Mouse (Mus musculus): ENCODE data around the gene Nckap5.
A peak's percentile ranks its signal among the peaks of the same experiment; 100 is the strongest.
"Not testable (repeated sequence)": the region's sequence is repeated elsewhere in the genome, so short reads cannot be mapped to it uniquely, and the experiment has no call there.

Gene Nckap5

DNA sequence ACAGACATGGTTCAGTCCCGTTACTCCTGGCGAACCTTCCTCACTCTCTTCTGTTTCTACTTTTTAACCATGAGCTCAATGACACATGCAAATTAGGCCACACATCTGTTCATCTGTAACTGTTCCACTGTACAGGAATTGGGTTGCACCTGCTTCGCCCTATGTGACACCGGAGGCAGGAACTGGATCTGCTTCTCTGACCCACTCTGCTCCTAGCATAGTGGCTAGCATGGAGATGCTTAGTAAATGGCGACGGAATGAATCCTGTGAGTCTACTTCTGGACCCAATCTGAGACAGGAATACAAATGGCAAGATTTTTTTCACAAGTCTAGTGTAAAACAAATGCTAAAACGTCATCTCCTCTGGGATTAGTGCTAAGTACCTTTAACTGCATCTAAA, 663.1 kb downstream of the Nckap5 start:
- DNase-seq (ENCODE audit: low spot score), result no peak

DNA sequence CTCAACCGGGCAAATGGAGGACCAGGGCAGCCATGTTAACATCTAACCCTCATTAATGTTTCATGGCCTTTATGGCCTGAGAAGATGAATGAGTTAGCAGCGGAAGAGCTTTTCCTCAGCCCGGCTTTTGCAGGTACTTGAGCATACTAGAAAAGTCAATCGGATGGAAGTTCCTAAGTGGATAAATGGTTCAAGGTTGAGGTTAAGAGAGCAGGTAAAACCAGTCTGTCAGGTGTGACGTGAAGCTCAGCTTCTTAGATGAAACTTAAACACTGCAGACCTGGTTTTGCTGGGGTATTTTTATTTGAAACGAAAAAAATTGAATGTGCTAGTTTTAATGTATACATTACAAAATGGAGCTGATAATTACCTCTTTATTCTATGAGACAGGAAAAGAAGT, 671.3 kb downstream of the Nckap5 start:
- no peak for DNase-seq (ENCODE audit: low spot score)

DNA sequence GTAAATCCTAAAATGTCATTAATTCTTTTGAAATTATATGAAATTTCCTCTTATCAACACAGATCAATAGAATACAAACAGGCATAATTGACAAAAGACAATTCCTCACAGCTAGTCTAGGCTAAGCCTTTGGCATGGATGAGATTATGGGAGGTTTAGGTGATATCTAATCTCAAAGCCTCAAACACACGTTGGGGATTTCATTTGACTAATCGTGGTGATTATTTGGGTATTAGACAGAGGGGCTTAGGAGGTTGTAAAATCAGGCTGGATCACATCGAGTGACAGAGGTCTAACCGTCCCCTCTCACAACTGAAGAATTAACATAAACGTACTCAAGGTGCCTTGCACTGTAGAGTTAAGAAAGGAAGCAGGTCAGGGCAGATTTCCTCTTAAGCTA, 674.8 kb downstream of the Nckap5 start:
- no peak for DNase-seq (ENCODE audit: low spot score)

DNA sequence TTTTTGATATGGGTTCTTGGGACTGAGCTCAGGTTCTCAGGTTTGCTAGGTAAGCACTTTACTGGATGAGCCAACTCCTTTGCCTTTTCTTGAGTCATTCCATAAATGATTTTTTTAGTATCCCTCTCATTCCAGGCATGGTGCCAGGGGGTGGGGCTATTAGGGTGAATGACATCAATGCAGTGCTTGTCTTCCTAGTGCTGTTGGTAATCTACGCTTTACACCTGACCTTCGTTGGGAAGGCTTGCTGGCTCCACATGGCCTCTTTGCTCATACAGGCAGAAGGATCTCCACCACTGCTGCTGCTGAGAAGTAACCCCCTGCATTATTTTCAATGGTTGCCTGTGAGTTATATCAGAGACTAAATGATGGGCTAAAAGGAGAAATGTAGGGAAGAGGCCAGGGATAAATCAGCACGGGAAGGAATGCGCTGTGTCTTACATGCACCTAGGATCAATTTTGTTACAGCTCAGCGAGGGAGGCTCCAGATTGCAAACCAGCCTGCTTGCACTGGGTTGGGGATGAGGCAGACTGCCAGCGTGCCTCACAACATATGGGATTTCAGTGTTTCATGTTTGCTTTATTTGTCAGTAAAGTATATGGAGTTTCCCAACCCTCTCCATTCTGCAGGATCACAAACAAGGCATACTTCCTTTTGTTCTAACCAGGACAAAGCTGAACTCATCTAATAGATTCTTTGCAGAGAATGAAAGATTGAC, 676.9 kb downstream of the Nckap5 start:
- DNase-seq (ENCODE audit: low spot score), result peak; percentile 75

DNA sequence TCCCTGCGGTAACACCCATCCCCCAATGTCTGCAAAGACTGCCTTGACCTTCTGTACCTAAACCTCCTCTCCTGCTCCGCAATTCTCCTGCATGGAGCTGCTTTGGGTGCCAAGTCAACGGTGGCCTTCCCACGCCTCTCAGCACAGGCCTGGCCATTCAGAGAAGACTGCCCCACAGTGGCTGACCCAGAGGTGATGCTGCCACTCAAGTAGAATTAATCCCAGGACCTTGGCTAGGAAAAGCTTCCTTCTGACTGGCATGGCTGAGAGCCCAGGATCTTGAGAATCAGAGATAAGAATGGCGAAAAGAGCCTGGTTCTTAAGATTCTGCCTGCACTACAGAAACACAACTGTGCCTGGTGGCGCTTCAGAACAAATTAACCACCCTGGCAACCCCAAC, 678.4 kb downstream of the Nckap5 start:
- DNase-seq (ENCODE audit: low spot score), result no peak

DNA sequence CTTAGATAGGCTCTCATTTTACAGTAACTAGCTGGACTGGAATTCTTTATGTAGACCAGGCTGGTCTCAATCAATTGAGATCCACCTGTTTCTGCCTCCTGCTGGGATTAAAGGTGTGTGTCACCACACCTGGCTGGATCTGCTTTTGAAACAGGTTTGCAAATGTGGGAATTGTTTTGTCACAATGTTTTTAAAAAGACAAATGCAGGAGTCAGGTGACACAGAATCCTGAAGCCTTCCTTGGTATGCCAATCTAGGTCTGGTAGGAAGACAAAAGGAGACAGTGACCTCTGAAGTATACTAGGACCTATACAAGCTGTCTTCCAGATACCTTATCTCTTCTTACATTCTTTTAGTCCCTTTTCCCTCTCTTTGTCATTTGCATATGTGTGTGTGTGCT, 680.6 kb downstream of the Nckap5 start:
- no peak for DNase-seq (ENCODE audit: low spot score)

DNA sequence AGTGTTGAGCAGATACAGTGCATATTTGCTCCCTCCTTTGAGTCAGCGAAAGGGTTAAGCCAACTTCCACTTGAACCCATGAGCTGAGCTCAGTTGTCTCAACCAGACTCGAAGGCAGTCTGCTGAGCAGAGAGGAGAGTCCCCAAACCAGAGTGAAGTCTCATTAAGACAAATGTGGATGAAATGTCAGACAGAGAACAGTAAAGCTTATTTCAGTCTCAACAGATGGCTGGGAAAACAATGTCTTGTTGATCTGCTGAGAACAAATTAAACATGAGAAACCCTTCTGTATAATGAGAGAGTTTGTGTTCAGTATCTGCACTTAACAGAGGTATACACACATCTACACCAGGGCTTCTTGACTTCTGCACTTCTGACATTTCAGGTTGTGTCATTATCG, 694.9 kb downstream of the Nckap5 start:
- peak; percentile 29 for DNase-seq (ENCODE audit: low spot score)

DNA sequence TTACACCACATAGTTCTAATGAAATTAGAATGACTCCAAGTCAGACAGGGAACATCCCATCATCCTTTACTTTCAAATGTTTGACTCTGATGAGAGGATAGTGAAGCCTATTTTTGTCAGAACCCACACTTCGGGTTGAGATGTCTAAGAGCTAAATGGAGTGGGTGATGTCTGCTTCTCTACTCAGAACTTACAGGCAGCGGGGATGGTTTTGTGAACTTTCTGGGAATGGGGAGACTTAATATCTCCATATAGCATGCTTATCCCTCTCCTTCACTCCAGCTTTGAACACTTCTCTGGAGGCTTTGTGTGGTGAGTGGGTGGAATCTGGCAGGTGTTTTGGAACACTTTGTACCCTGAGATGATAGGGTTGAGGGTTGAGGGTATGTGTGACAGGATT, 698.3 kb downstream of the Nckap5 start:
- no peak for DNase-seq (ENCODE audit: low spot score)

DNA sequence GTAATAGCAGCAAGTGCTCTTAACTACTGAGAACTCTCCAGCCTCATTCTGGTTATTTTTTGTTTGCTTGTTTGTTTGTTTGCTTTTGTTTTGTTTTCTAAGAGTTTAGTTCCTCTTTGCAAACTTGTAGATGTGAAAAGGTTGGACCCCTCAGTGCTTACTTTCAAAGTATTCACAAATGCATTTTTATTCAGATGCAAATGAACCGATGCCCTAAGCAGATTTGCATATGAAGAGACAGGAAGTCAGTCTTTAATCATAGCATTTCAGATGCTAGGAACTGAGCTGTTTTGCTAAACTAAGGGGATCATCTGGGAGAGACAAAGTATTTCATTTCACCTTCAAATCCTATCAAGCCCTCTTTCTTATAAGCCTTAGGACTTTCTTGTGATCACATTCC, 701.5 kb downstream of the Nckap5 start:
- DNase-seq (ENCODE audit: low spot score), result no peak

DNA sequence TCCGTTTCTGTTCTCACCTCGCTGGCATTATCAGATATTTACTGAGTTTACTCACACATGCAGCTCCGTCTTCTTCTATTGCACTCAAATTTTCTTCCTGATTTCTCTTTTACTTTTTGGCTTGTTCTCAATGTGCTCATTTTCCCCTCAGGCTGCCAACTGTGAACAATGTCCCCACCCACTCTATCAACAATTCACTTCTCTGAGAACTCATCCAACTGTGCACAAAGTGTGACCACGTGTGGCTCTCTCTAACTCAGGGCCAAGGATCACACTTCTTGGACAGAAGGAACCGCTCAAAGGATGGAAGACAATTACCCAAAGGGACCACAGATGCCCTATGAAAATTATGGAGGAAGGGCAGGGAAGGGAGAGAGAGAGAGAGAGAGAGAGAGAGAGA, 707.5 kb downstream of the Nckap5 start:
- no peak for DNase-seq (ENCODE audit: low spot score)

DNA sequence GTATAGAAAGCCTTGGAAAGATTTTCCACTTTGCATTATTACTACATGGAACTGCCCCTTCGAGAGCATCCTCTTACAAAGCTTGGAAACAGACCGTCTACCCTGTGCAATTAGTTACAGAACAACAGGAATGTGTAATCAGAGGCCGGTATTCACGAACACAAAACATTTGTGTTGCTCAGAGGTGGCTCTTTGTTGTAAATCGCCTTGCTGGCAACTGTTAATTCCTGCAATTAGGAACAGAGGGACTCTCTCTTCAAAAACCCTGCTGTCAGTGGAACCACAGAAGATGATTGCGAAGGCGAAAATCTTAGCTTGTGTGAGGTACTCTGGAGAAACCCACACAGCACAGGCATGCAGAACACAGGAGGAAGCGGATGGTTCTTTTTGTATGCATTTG, 710.1 kb downstream of the Nckap5 start:
- no peak for DNase-seq (ENCODE audit: low spot score)

DNA sequence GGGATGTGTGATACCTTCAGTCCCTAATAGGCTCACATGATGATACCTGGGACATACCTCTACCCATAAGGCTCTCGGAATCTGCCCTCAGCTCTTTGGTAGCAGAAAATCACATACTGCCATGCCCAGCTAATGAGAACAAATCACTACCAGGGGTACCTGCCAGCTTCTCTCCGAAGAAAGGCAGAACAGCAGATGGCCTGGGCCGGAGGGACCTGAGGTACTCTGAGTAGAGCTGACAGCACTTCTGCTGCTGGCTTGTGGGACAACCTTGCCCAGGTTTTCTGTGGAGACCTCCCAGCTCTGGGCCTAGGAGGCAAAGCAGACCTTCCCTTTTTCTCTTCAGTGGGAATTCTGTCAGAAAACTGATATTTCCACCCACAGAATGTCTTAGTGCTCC, 714.6 kb downstream of the Nckap5 start:
- DNase-seq (ENCODE audit: low spot score), result no peak

DNA sequence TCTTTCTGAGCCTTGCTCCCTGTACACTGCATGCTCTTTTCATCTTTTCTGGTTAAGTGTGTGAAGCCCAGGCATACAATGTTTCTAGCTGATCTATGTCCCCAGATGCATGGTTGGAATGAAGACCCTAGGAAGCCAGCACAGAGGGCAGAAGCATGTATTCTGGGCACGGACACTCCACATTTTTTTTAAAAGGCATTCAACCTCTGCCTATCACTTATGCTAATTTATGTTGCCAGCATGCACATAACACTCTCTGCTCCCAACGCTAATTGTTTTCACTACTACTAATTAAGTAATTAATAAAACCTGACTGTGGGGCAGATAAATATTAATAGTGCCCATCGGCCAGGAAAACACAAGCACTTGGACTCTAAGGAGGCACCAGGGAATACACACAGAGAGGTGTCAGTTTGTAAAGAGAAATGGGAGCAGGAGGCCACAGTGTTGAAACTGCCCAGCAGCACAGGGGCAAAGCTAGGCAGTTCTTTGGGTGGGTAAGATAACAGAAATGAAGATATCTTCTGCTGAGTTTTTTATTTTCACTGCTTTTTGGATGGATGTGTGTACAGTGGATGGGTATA, 724.8 kb downstream of the Nckap5 start:
- no peak for DNase-seq (ENCODE audit: low spot score)

DNA sequence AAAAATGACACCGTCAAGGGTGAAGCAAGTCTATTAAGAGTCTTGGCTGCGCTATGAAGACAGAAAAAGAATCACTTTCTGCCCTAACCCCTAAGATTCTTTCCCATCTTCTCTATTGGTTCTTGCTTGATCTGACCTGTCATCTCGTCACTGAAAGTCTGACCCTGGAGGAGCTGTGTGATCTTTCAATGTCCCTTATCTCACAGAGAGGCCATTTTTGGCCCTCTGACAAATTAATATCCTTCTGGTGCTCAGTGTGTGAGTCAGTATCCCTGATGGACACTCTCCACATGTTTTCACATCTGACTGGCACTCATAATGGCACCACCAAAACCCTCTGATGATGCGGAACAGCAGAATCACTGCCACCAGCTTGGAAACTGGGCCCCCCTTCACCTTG, 736.3 kb downstream of the Nckap5 start:
- no peak for DNase-seq (ENCODE audit: low spot score)

DNA sequence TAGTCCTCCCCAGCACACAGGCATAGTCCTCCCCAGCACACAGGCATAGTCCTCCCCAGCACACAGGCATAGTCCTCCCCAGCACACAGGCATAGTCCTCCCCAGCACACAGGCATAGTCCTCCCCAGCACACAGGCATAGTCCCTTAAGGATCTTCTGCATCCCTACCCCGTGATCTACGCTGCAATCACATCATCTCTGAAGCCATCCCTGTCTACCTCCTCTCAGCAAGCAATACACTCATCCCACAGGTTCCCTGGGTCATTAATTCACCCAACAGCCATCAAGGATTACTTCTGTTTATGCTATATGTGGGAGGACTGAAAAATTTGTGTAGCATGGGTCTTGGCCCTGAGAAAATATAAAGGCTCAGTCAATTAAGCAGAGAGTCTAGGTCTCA, 738.6 kb downstream of the Nckap5 start:
- not testable (repeated sequence) for DNase-seq (ENCODE audit: low spot score)

DNA sequence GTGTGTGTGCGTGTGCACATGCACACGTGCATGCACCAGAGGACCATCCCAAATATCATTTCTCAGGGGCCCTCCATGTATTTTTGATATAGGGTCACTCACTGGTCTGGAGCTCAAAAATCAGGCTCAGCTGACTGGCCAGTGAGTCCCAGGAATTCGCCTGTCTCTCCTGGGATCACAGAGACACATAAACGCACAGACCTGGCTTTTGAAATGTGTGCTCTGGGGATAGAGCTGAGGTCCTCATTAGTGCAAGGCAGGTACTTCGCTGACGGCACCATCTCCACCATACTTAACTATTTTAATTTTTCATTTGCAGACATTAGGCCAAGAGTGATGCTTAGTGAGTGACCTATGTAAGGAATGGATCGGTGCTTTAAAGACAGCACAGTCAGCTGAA, 743.4 kb downstream of the Nckap5 start:
- DNase-seq (ENCODE audit: low spot score), result no peak

DNA sequence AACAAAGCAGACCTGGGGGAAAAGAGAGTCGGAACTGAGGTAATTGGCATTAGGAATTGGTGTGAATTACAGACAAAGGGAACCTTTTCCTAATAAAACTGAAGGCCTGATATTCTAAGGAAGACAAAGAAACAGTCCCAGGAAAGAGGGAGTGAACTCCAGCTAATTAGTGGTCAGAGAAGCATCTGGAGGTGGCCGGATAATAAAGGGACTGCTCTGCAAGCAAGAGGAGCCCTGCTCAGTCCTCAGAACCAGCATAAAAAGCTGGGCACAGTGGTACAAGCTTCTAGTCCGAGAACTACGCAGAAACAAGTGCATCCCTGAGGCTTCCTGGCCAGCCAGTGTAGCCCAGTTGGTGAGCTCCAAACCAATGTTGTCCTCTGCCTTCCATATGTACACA, 754.3 kb downstream of the Nckap5 start:
- DNase-seq (ENCODE audit: low spot score), result no peak

DNA sequence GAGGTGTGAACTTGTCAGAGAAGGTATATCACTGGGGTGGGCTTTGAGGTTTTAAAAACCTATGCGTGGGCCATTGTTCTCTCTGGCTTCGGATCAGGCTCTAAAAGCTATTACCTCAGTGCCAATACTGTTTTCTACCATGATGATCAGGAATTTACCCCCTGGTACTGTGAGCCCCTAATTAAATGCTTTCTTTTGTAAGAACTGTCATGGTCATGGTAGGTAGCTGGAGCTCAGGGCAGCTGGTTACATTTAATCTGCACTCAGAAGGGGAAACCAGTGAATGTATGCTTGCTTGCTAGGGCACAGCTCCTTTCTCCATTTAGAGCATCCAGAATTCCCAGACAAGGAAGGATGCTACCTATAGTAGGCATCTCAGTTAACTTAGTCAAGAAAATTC, 759.7 kb downstream of the Nckap5 start:
- no peak for DNase-seq (ENCODE audit: low spot score)

DNA sequence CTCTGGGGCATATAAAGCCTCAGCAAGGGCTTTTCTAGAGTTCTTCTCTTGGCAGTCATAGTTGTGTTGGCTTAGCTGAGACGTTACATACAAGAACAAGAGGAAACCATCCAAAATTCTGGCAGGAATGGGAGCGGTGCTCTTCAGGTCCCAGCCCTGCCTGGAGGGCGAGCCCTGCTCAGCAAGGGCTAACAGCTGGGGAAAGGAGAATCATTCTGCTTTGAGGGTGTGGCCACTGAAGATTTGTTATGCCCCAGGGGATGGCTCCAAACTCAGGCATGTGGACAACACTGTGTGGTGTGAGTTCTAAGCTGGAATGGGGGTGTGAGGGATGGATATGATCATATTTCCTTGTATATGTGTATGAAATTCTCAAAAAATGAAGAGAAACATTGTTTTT, 779.1 kb downstream of the Nckap5 start:
- no peak for DNase-seq (ENCODE audit: low spot score)

DNA sequence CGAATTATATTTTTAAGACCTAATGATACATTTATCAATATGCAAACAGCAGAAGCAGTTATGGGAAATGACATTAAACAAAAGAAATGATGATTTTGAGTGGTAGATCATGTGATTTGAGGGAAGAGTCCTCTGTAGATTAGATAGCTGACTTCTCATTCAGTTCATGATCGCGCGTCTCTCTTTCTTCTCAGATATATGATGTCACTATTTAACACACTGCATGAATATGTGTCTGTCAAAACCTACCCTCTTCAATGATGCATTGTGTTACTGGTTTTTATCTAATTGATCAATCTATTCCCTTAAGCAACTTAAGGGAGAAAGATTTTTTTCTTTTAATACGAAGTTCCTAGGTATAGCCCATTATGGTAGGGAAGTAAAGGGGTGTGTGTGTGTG, 787.7 kb downstream of the Nckap5 start:
- no peak for DNase-seq (ENCODE audit: low spot score)

DNA sequence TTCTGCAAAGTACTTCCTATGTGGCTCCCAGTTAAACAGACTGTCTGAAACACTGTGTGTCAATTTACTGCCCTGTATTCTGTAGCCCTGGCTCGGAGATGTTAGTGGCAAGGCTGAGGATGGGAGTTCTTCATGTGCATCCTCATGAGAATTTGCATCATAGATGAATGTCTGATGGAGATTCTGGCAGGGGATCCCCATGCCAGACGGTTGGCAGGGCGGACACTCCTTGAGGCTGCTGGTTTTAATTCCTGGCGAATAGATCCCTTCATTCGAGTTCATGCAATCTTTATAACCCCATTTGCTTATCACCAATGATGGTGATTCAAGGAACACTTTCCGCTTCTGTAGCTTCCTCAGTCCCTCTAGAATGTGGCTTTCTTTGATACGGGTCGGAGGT, 803.1 kb downstream of the Nckap5 start:
- DNase-seq (ENCODE audit: low spot score), result no peak

DNA sequence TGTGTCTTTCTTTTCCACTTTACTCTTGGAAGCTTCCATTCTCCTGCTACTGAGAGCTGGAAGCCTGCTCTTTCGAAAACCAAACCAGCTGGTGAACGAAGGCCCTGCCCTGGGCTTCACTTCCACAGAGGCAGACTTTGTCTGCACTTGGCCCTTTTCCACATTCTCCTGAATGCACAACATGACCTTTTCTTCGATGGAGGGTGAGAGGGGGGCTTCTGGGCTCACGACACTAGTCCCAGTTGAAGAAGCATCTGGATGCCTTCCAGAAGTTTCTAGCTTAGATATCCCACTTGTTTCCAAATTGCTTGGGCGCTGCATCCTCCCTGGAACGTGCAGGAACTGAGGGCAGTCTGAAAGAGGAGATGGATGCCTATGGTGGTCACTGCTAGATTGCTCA, 806.1 kb downstream of the Nckap5 start:
- peak; percentile 29 for DNase-seq (ENCODE audit: low spot score)

DNA sequence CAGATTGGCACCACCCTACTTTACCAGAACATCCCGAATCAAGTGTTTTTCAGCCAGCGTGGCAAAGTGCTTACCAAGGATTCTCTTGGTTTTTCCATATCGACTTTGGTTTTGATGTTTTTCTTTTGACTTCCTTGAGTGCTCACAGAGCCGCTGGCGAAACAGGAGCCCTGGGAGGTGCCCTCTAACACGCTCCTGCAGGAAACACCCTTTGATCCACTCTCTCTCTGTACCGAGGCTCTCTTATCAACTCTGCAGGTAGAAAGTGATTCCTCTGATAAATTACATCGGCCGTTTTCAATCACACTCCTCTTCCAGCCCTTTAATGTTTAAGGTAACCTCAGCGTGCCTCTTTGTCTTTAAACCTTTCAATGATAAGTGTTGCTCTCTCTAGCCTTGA, 807.6 kb downstream of the Nckap5 start:
- no peak for DNase-seq (ENCODE audit: low spot score)

DNA sequence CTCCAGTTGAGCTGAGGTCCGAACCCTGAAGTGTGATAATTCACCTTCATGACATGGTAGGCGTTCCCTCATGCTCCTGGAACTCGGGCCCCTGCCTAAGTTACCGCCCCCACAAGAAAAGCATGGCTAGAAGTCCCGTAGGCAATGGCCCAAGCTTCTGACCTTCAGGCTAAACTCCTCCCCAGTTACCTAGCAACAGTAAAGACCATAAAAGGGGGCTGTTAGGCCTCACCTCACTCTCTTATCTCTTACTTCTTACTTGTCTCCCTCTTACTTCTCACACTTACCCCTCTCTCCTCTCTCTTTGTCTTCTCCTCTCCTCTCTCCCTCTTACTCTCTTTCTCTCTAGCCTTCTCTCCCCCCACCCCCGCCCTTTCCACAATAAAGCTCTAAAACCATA, 811.9 kb downstream of the Nckap5 start:
- DNase-seq (ENCODE audit: low spot score), result not testable (repeated sequence)

Data from layer of hippocampus, adult 9-10 months (tissue).